Mouse (Mus musculus): ENCODE results near the gene Zfp598. TPM values are rescaled to one million over a fixed set of nuclear protein-coding genes. Genes with fewer than 3 reads are reported as not detected.
"Not testable (repeated sequence)": the region's sequence is repeated elsewhere in the genome, so short reads cannot be mapped to it uniquely, and the experiment has no call there.

Zfp598 gene
- polyA plus RNA-seq, 1 experiment from 2014 or later, result 12.5 TPM

DNA sequence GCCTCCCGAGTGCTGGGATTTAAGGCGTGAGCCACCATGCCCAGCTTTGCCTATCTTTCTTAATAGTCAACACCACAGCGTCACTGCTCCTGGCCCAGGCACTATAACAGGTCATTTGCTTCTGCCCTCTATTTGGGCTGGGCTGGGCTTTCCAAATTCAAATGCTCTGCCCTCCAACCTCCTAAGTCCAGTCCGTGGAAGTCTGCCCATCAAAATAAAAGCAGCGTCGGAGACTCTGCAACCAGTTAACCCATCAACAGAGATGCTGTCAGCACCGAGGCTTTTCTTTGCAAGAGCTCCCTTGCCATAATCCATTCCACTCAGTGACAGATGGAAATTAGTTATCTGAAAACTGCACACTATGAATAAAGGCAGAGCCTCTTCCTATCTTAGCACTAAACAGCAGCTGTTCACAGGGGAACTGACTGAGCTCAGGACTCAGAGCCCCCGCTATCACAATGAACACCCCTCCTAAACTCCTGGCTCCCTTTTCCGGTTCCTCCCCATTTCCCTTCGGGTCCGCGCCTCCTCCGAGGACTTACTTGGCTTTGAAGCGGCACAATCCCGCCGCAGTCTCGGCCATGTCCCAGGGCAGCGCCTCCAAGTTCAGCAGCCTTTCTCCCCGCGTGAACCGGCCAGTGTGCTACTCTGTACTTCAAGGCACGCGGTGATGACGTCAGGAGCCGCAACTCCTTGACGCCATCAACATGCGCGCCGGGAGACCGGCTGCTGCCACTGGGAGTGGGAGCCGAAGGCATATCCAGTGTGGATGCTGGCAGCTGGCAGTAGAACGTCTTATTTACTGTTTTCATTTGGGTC, 37.7 kb downstream of the Zfp598 start, which contains the start of gene Tbl3:
Gene Tbl3 (minus strand): TSS at position 679 of the 819 bp plus-strand sequence.
- peaks cover 22% of the 10 kb centered on the region for H3K36me3 ChIP-seq
- WGBS, result 3% methylated on average over 32 of the region's 32 CpGs
- peaks cover 18% of the 10 kb centered on the region for H3K4me1 ChIP-seq (replicated peaks)
- H3K9me3 ChIP-seq (replicated peaks), result no peaks in the 10 kb centered on the region
- H3K4me2 ChIP-seq, result peak within 1 kb of the TSS; percentile 84
- peak within 1 kb of the TSS; percentile 91 for H3K27ac ChIP-seq
- H3K27me3 ChIP-seq, result no peaks in the 10 kb centered on the region
- H3K4me3 ChIP-seq, result peak within 1 kb of the TSS; percentile 81
- ATAC-seq (replicated peaks; ENCODE audit: insufficient number of reproducible peaks, insufficient read depth, low FRiP score, low read depth), result peak; percentile 81
- peak within 1 kb of the TSS; percentile 77 for H3K9ac ChIP-seq

GRCm38 (mm10) chr17:24707801-24708425, 38.4 kb downstream of the Zfp598 start:
- ATAC-seq (replicated peaks; ENCODE audit: insufficient number of reproducible peaks, insufficient read depth, low FRiP score, low read depth), result no peak
- Histone ChIP-seq H3K36me3 (peaks cover 15% of the 10 kb centered on the region), H3K4me2 (peak overlapping the region; percentile 84), H3K27ac (peak overlapping the region; percentile 91), H3K4me1 (replicated peaks) (peaks cover 18% of the 10 kb centered on the region), H3K9me3 (replicated peaks) (no peaks in the 10 kb centered on the region), H3K4me3 (peak overlapping the region; percentile 81), H3K9ac (peak overlapping the region; percentile 77), H3K27me3 (no peaks in the 10 kb centered on the region)
- WGBS, result 3% methylated on average over 24 of the region's 24 CpGs

DNA sequence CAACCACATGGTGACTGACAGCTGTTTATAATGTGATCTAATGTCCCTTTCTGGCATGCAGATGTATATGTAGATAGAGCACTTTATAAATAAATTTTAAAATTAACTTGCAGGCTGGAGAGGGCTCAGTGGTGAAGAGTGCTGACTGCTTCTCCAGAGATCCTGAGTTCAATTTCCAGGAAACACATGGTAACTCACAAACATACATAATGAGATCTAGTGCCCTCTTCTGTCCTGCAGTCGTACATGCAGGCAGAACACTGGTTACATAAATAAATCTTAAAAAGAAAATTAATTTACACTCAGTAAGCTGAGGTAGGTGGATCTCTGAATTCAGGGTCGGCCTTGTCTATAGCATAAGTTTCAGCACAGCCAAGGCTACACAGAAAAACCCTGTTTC, 39.2 kb downstream of the Zfp598 start:
- ATAC-seq (replicated peaks; ENCODE audit: insufficient number of reproducible peaks, insufficient read depth, low FRiP score, low read depth), result no peak
- H3K27me3 ChIP-seq, result no peaks in the 10 kb centered on the region
- H3K27ac ChIP-seq, result no peak overlapping the region
- H3K4me3 ChIP-seq, result peak overlapping the region; percentile 81; the same call in 1 of the 2 replicates
- H3K9me3 ChIP-seq (replicated peaks), result no peaks in the 10 kb centered on the region
- H3K4me2 ChIP-seq, result peak overlapping the region; percentile 84
- H3K9ac ChIP-seq, result no peak overlapping the region
- H3K36me3 ChIP-seq, result peaks cover 11% of the 10 kb centered on the region
- H3K4me1 ChIP-seq (replicated peaks), result peaks cover 18% of the 10 kb centered on the region
- WGBS, result 32% methylated on average over 2 of the region's 2 CpGs

DNA sequence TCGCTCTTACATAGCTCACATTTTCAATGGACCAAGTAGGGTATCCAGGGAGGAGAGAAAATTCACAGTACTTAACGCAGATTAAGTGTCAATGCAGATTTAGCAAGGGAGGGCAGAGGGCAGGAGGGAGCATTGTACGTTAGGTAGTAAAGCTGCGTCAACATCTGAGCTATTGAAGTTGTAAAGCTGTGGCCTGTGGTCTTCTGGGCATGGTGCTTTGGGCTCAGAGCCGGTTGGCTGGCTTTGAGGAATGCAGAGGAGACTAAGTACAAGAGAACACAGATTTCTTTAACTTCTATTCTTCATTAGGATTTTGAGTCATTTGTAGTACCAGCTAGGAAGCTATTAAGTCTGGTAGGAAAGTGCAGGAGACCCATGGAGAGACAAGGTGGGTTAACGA, 46.1 kb downstream of the Zfp598 start:
- no peak for ATAC-seq (replicated peaks; ENCODE audit: insufficient number of reproducible peaks, insufficient read depth, low FRiP score, low read depth)
- no peak overlapping the region for H3K9ac ChIP-seq
- no peak overlapping the region for H3K27ac ChIP-seq
- no peak overlapping the region for H3K4me2 ChIP-seq
- no peaks in the 10 kb centered on the region for H3K9me3 ChIP-seq (replicated peaks)
- H3K36me3 ChIP-seq, result 0 out of 2 replicates have a peak, but pooled peaks cover 3% of the 10 kb centered on the region
- H3K4me1 ChIP-seq (replicated peaks), result peaks cover 6% of the 10 kb centered on the region
- 83% methylated on average over 6 of the region's 6 CpGs for WGBS
- H3K4me3 ChIP-seq, result no peak overlapping the region
- no peaks in the 10 kb centered on the region for H3K27me3 ChIP-seq

- 92% methylated on average over 15 of the region's 15 CpGs for WGBS
- ATAC-seq (replicated peaks; ENCODE audit: insufficient number of reproducible peaks, insufficient read depth, low FRiP score, low read depth), result no peak
Observed at GRCm38 (mm10) chr17:24716166-24716682, 46.7 kb downstream of the Zfp598 start.

GRCm38 (mm10) chr17:24717943-24718342, 48.5 kb downstream of the Zfp598 start, which contains the start of the genes Rnf151 and Rps2:
TSS of gene Rnf151 (minus strand) at chr17:24718063.
TSS of gene Rps2 (plus strand) at chr17:24718116.
- ATAC-seq (replicated peaks; ENCODE audit: insufficient number of reproducible peaks, insufficient read depth, low FRiP score, low read depth), result no peak
- H3K4me3 ChIP-seq, result peak within 1 kb of the TSS; percentile 89
- H3K27ac ChIP-seq, result no peak within 1 kb of the TSS
- 77% methylated on average over 4 of the region's 4 CpGs for WGBS
- no peaks in the 10 kb centered on the region for H3K9me3 ChIP-seq (replicated peaks)
- peaks cover 19% of the 10 kb centered on the region for H3K36me3 ChIP-seq
- H3K27me3 ChIP-seq, result no peaks in the 10 kb centered on the region
- peak within 1 kb of the TSS; percentile 64 for H3K4me2 ChIP-seq
- peaks cover 25% of the 10 kb centered on the region for H3K4me1 ChIP-seq (replicated peaks)
- H3K9ac ChIP-seq, result no peak within 1 kb of the TSS

More at GRCm38 (mm10) chr17:24716166-24716682, 46.7 kb downstream of the Zfp598 start:
- no peaks in the 10 kb centered on the region for H3K27me3 ChIP-seq
- H3K9ac ChIP-seq, result no peak overlapping the region
- no peak overlapping the region for H3K27ac ChIP-seq
- peaks cover 8% of the 10 kb centered on the region for H3K4me1 ChIP-seq (replicated peaks)
- H3K36me3 ChIP-seq, result peaks cover 5% of the 10 kb centered on the region; the same call in 1 of the 2 replicates
- no peak overlapping the region for H3K4me2 ChIP-seq
- no peaks in the 10 kb centered on the region for H3K9me3 ChIP-seq (replicated peaks)
- H3K4me3 ChIP-seq, result no peak overlapping the region

- H3K27ac ChIP-seq, result peak overlapping the region; percentile 90; the same call in 1 of the 2 replicates
- ATAC-seq (replicated peaks; ENCODE audit: insufficient number of reproducible peaks, insufficient read depth, low FRiP score, low read depth); H3K27me3 ChIP-seq; H3K9me3 ChIP-seq (replicated peaks): not testable (repeated sequence)
- H3K4me3 ChIP-seq, result peak overlapping the region; percentile 89
- peak overlapping the region; percentile 92 for H3K9ac ChIP-seq
- WGBS, result 56% methylated on average over 5 of the region's 5 CpGs
- H3K4me2 ChIP-seq, result peak overlapping the region; percentile 64
- H3K36me3 ChIP-seq, result peaks cover 19% of the 10 kb centered on the region
- H3K4me1 ChIP-seq (replicated peaks), result peaks cover 30% of the 10 kb centered on the region
Observed at GRCm38 (mm10) chr17:24718938-24719337, 49.5 kb downstream of the Zfp598 start.

DNA sequence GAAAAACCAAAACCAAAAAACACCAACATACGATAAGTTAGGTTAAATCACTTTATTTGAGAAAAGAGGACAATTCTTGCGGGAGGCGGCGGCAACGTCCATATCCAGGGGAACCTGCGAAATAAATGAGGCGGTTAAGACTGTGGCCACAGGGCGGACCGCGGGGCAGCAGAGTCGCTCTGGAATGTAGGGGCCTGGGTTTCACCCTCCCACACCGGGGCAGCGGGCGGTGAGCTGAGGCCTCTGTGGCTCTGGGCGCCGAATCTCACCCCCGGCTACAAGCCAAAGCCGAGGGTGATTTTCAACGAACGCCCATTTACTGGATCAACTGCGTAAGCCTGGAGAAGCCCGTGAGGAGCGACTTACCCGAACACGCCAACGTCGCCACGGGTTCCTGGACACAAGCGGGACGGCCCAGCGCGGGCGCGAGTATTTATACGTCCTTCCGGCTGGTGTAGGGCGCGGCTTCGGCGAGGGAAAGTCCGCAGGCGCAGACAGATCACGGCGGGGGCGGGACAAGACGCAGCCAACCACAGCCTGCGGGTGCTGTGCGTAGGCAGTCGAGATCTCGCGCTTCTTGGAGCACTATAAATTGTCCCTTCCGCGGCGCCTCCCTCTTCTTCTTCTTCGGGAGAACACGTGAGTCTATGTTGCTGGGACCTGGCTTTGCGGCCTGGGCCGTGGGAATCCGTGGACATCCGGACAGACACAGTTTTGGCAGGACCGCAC, 50.2 kb downstream of the Zfp598 start:
- Histone ChIP-seq H3K9me3 (replicated peaks) (no peaks in the 10 kb centered on the region), H3K4me2 (peak overlapping the region; percentile 70), H3K27ac (peak overlapping the region; percentile 90), H3K4me3 (peak overlapping the region; percentile 89), H3K27me3 (no peaks in the 10 kb centered on the region), H3K9ac (peak overlapping the region; percentile 92), H3K36me3 (peaks cover 19% of the 10 kb centered on the region), H3K4me1 (replicated peaks) (peaks cover 33% of the 10 kb centered on the region)
- peak; percentile 98 for ATAC-seq (replicated peaks; ENCODE audit: insufficient number of reproducible peaks, insufficient read depth, low FRiP score, low read depth)
- WGBS, result under 1% methylated on average over 61 of the region's 61 CpGs

GRCm38 (mm10) chr17:24720616-24721015, 51.1 kb downstream of the Zfp598 start:
- ATAC-seq (replicated peaks; ENCODE audit: insufficient number of reproducible peaks, insufficient read depth, low FRiP score, low read depth); H3K27me3 ChIP-seq; H3K9me3 ChIP-seq (replicated peaks): not testable (repeated sequence)
- Histone ChIP-seq H3K36me3 (peaks cover 19% of the 10 kb centered on the region), H3K4me2 (peak overlapping the region; percentile 70), H3K4me1 (replicated peaks) (peaks cover 34% of the 10 kb centered on the region), H3K4me3 (peak overlapping the region; percentile 89), H3K9ac (peak overlapping the region; percentile 83), H3K27ac (peak overlapping the region; percentile 77; the same call in 1 of the 2 replicates)
- under 1% methylated on average over 11 of the region's 11 CpGs for WGBS

DNA sequence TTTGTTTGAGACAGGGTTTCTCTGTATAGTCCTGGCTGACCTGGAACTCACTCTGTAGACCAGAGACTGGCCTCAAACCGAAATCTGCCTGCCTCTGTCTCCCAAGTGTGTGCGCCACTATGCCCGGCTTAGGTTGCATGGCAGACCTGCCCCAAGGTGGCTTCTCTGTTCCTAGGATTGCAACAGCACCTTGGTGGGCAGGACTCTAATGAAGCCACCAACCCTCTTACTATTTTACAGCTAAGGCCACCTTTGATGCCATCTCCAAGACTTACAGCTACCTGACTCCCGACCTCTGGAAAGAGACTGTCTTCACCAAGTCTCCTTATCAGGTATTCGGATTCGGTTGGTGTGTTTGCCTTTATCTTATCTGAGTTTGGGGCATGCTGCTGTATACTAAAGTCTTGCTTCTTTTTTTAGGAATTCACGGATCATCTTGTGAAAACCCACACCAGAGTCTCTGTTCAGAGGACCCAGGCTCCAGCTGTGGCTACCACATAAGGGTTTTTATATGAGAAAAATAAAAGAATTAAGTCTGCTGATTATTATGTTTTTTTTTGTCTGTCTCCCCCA, 52.0 kb downstream of the Zfp598 start:
- WGBS, result 28% methylated on average over 7 of the region's 7 CpGs
- Histone ChIP-seq H3K9ac (peak overlapping the region; percentile 56), H3K36me3 (peaks cover 19% of the 10 kb centered on the region), H3K4me1 (replicated peaks) (peaks cover 34% of the 10 kb centered on the region), H3K4me3 (peak overlapping the region; percentile 89), H3K4me2 (peak overlapping the region; percentile 70)
- not testable (repeated sequence) for H3K27ac ChIP-seq; H3K27me3 ChIP-seq; ATAC-seq (replicated peaks; ENCODE audit: insufficient number of reproducible peaks, insufficient read depth, low FRiP score, low read depth); H3K9me3 ChIP-seq (replicated peaks)
